Mouse (Mus musculus) liver, embryonic 15.5 days (tissue): ENCODE results near the gene Csf2rb. TPM values are rescaled to one million over a fixed set of nuclear protein-coding genes. Genes with fewer than 3 reads are reported as not detected.

ENCODE experiments used
- ATAC-seq: fragments of 200-750 bp; cut with Nextera tagmentation; 2 replicates; pipeline ENCODE4 v1.8.0; 2017; ENCODE audit warnings: moderate number of reproducible peaks, mild to moderate bottlenecking, moderate library complexity; ENCODE audit not compliant: insufficient read depth
- H3K27ac ChIP-seq: fragments of 300-500 bp; sonication (generic); replicated peaks from 2 replicates; pipeline ENCODE4 v1.5.1; 2015; ENCODE audit warnings: mild to moderate bottlenecking, inconsistent platforms
- H3K27me3 ChIP-seq: fragments of 300-500 bp; sonication (generic); 2 replicates; pipeline ENCODE4 v1.6.1; 2015; ENCODE audit warnings: mild to moderate bottlenecking, inconsistent platforms
- H3K36me3 ChIP-seq: fragments of 300-500 bp; sonication (generic); replicated peaks from 2 replicates; pipeline ENCODE4 v1.6.1; 2015; ENCODE audit warnings: moderate library complexity, mild to moderate bottlenecking, inconsistent platforms
- H3K4me1 ChIP-seq: fragments of 300-500 bp; sonication (generic); replicated peaks from 2 replicates; pipeline ENCODE4 v1.6.1; 2015; ENCODE audit warnings: inconsistent platforms
- H3K4me2 ChIP-seq: fragments of 300-500 bp; sonication (generic); 2 replicates; pipeline ENCODE4 v1.6.1; 2015; ENCODE audit warnings: moderate library complexity, mild to moderate bottlenecking, inconsistent platforms
- H3K4me3 ChIP-seq: fragments of 300-500 bp; sonication (generic); replicated peaks from 2 replicates; pipeline ENCODE4 v1.5.1; 2015; ENCODE audit warnings: mild to moderate bottlenecking, inconsistent platforms
- H3K9ac ChIP-seq: fragments of 300-500 bp; sonication (generic); 2 replicates; pipeline ENCODE4 v1.6.1; 2015; ENCODE audit warnings: moderate library complexity, mild to moderate bottlenecking, inconsistent platforms
- H3K9me3 ChIP-seq: fragments of 300-500 bp; sonication (generic); replicated peaks from 2 replicates; pipeline ENCODE4 v1.6.1; 2016; ENCODE audit warnings: inconsistent platforms
- WGBS: fragments of 180-500 bp; shearing (Covaris S2); methylation state at CpG from one replicate; pipeline ENCODE4 v1.1.7; 2015; ENCODE audit warnings: mixed read lengths; ENCODE audit not compliant: insufficient replicate concordance; 5-methylcytosine and 5-hydroxymethylcytosine counted together
- polyA plus RNA-seq: library from polyadenylated mRNA; unstranded; fragments of >200 nt; fragmentation: Nextera tagmentation; extraction: Ambion mirVana; gene quantifications from 2 replicates; pipeline ENCODE4 v1.2.1, GENCODE M21; 2015

Gene Csf2rb
- polyA plus RNA-seq, 1 experiment from 2014 or later = 7.2 TPM

DNA sequence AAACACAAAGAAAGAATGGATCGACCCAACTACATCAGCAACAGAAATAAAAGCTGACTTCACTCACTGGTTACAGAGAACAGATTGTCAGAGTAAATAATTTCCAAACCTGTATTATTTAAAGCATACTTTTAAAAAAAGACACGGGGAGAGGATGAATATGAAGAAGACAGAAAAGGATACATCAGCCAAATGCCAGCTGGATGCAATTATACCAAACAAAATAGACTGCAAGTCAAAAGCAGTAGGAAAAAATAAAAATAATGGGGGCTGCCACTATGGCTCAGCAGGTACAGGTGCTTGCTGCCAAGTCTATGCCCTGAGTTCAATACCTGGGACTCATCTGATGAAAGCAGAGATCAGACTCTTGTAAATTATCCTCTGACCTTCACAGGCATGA, 54.7 kb downstream of the Csf2rb start:
- Histone ChIP-seq H3K36me3 (no peaks in the 10 kb centered on the region), H3K27me3 (no peaks in the 10 kb centered on the region), H3K9me3 (no peaks in the 10 kb centered on the region), H3K9ac (no peak overlapping the region), H3K27ac (no peak overlapping the region), H3K4me1 (peaks cover 10% of the 10 kb centered on the region), H3K4me3 (no peak overlapping the region), H3K4me2 (no peak overlapping the region)
- ATAC-seq = no peak
- 51% methylated on average over 2 of the region's 2 CpGs for WGBS

DNA sequence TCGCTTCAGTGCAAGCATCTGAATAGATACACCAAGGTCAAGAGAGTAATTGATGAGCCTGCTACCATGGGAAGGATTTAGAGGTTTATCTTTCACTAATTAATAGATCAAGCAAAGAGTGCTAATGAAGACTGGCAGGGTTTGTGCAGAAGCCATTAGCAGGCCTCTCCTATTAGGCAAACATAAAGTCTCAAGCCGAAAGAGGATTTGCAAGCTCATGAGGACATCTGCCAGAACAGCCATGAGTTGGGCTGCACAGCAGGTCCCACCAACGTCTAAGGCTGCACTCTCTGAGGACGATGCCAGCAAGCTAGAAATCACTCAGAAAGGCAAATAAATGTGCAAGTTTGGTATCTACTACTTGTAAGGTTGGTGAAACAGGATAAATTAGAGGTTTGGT, 55.2 kb downstream of the Csf2rb start:
- Histone ChIP-seq H3K27me3 (no peaks in the 10 kb centered on the region), H3K4me3 (no peak overlapping the region), H3K9ac (no peak overlapping the region), H3K4me2 (no peak overlapping the region), H3K27ac (no peak overlapping the region), H3K4me1 (peaks cover 12% of the 10 kb centered on the region), H3K36me3 (no peaks in the 10 kb centered on the region), H3K9me3 (no peaks in the 10 kb centered on the region)
- no peak for ATAC-seq
- WGBS = 54% methylated on average over 4 of the region's 4 CpGs

DNA sequence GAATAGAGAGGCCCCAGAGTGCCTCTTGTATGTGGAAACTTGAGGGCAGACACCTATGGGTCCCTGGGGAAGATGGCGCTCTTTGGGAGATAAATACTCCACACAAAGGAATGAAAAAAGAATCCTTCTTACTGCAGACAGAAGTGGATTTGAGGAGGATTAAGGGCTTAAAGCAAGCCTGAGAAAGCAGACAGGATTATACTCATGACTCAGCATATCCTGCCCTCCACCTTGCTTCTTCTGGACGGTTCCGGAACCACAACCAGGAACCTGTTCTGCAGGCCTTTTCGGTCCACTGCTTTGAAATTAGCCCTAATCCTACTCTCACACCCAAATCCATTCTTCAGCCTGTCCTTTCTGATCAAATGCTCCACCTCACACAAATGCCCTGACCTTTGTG, 56.6 kb downstream of the Csf2rb start:
- H3K27ac ChIP-seq = no peak overlapping the region
- no peak for ATAC-seq
- 71% methylated on average over 4 of the region's 4 CpGs for WGBS

DNA sequence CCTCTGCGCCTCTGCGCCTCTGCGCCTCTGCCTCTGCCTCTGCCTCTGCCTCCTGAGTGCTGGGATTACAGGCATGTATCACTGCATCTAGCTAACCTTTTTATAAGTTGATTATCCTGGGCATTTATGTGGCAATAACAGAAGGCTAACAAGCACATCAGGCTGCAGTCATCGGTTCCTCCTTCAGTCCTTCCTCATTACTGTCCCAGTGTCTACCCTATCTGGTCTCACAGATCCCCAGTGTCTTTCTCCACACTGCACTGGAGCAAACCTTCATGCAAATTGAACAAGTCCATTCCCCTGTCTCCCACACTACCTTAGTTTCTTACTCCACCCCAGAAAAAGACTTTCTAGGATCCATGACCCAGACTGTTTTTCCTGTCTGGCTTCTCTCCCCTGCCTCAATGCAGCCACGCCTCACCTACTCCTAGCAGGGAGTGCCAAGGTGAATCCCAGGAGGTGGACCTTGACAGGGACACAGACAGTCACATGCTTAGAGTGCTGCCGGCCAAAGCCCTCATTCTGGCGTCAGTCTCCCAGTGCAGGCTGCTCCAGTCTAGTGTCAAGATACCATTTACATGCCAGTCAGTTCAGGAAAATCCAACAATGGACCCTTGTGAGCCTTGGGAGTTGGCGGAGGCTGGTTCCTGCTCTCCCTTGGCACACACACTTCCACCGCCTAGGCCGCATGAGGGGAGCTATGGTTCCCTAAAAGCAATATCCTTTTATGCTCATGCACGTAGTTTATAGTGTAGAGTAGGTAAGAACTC, 58.1 kb downstream of the Csf2rb start:
- H3K4me3 ChIP-seq = no peak overlapping the region
- no peaks in the 10 kb centered on the region for H3K36me3 ChIP-seq
- no peak overlapping the region for H3K27ac ChIP-seq
- 67% methylated on average over 11 of the region's 11 CpGs for whole genome bisulfite sequencing
- H3K9ac ChIP-seq = no peak overlapping the region
- H3K27me3 ChIP-seq = peaks cover 10% of the 10 kb centered on the region; the same call in 1 of the 2 replicates
- H3K9me3 ChIP-seq = no peaks in the 10 kb centered on the region
- peaks cover 12% of the 10 kb centered on the region for H3K4me1 ChIP-seq
- ATAC-seq = no peak
- no peak overlapping the region for H3K4me2 ChIP-seq

More for the DNA sequence above, 56.6 kb downstream of the Csf2rb start:
- H3K9me3 ChIP-seq = no peaks in the 10 kb centered on the region
- no peak overlapping the region for H3K9ac ChIP-seq
- H3K27me3 ChIP-seq = peaks cover 10% of the 10 kb centered on the region; the same call in 1 of the 2 replicates
- peaks cover 12% of the 10 kb centered on the region for H3K4me1 ChIP-seq
- no peaks in the 10 kb centered on the region for H3K36me3 ChIP-seq
- no peak overlapping the region for H3K4me2 ChIP-seq
- no peak overlapping the region for H3K4me3 ChIP-seq

DNA sequence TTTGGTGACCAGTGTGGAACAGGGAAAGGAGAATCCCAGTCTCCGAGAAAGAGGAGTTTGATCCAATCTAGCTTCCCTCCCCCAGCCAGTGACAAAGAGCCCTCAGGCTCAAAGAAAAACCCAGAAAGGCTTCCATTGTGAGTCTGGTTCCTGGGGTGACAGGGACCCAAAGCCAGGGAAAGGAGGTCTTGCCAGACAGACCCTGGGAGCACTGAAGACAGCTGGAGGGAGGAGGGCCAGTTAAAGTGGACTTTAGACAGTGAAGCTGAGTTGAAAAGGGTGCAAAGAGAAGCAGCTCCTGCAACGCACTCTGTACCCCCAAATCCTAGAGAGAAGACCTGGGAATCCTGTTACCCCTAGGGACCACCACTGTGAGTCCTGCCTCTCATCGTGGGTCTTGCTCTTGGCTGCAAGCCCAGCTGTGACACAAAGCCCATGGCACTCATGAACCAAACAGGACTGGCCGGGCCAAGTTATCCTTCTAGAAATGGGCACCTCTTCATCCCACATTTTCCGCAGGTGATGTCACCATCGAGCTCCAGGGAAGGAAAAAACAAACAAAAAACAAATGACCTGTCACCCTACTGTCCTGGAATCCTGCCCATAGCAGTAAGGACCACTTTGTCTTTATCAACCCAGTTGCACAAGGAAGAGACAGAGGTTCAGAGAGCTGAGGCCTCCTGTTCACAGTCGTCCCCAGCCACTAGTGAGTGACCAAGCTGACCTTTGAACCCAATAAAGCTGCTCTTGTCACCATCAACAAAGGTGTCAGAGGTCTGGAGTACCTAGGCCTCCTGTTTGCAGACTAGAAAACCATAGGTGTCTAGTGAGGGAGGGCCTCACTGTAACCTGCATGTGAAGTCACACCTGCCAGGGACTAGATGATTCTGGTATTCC, 58.9 kb downstream of the Csf2rb start:
- ATAC-seq = peak; percentile 45
- Histone ChIP-seq H3K9me3 (no peaks in the 10 kb centered on the region), H3K36me3 (no peaks in the 10 kb centered on the region), H3K4me1 (peaks cover 12% of the 10 kb centered on the region), H3K27ac (no peak overlapping the region), H3K4me3 (no peak overlapping the region), H3K9ac (no peak overlapping the region), H3K4me2 (no peak overlapping the region), H3K27me3 (peaks cover 10% of the 10 kb centered on the region; the same call in 1 of the 2 replicates)
- WGBS = 57% methylated on average over 7 of the region's 7 CpGs

DNA sequence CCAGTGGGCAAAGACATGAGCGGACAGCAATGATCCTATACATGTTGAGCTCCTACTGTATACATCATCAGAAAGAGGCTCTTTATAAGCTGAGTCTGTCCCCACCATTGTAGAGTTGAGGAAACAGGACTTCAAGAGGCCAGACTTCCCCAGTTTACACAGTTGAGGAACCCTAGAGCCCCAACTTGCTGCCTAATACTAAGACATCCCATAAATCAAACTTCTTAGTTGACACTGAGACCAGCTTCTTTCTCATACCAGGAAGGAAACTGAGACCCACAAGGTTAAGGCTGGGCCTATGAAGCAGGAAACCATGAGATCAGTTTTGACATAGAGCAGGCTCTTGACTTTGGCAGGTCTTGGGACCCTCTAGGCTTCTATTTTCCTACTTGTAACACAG, 60.0 kb downstream of the Csf2rb start:
- Histone ChIP-seq H3K4me1 (peaks cover 12% of the 10 kb centered on the region), H3K36me3 (no peaks in the 10 kb centered on the region), H3K4me2 (no peak overlapping the region), H3K27me3 (peaks cover 10% of the 10 kb centered on the region; the same call in 1 of the 2 replicates), H3K27ac (no peak overlapping the region), H3K9ac (no peak overlapping the region), H3K4me3 (no peak overlapping the region), H3K9me3 (no peaks in the 10 kb centered on the region)
- ATAC-seq = no peak
- 58% methylated on average over 1 of the region's 1 CpGs for WGBS

DNA sequence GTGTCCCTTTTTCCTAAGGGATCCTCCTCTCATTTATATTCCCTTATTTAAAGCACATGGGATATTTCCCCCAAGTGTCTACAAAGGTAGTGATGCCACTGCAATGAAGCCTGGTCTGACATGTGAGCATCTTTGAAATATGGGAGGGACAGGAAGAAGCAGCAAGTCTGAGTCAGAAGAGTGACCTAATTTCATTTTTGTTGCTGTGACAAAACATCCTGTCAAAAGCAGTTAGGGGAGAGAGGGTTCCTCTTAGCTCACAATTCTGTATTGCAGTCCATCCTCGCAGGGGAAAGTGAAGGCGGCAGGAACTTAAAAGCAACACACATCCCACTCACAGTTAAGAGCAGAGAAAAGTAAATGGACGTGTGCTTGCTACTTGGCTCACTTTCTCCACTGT, 65.3 kb downstream of the Csf2rb start:
- Histone ChIP-seq H3K36me3 (no peaks in the 10 kb centered on the region), H3K4me2 (no peak overlapping the region), H3K27me3 (peaks cover 21% of the 10 kb centered on the region), H3K9me3 (no peaks in the 10 kb centered on the region), H3K4me1 (no peaks in the 10 kb centered on the region), H3K4me3 (no peak overlapping the region), H3K9ac (no peak overlapping the region), H3K27ac (no peak overlapping the region)
- WGBS = 45% methylated on average over 3 of the region's 3 CpGs
- ATAC-seq = no peak

DNA sequence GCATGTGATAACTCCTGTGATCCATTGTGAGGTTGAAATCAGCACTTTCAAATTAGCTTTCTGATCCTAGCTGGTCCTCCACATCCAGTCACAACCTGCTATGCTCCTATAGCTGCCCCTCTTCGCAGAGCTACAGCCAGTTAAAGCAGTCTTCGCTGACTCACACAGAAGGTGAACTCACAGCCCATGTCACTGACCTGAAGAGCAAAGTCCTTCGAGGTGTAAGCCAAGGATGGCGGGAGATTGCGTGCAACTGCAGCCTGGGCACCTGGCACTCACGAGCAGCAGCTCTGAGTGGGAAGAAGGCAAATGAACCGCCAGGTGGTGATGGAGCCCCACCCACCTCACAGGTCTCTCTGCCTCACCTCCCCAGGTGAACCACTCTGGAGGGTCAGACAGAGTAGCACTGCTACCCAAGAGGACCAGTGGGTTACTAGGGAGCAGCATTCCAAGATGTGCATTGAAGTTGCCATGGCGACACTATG, 70.0 kb downstream of the Csf2rb start, which contains the start of gene Tex33:
TSS of gene Tex33 (minus strand) at position 435 of the 485 bp plus-strand sequence.
- Histone ChIP-seq H3K4me1 (peaks cover under 1% of the 10 kb centered on the region; the same call in 1 of the 2 replicates), H3K27me3 (peaks cover 17% of the 10 kb centered on the region), H3K4me2 (no peak within 1 kb of the TSS), H3K27ac (no peak within 1 kb of the TSS), H3K36me3 (peaks cover 11% of the 10 kb centered on the region; the same call in 1 of the 2 replicates), H3K9ac (no peak within 1 kb of the TSS), H3K4me3 (no peak within 1 kb of the TSS), H3K9me3 (no peaks in the 10 kb centered on the region)
- no peak for ATAC-seq
- WGBS = 81% methylated on average over 8 of the region's 8 CpGs

DNA sequence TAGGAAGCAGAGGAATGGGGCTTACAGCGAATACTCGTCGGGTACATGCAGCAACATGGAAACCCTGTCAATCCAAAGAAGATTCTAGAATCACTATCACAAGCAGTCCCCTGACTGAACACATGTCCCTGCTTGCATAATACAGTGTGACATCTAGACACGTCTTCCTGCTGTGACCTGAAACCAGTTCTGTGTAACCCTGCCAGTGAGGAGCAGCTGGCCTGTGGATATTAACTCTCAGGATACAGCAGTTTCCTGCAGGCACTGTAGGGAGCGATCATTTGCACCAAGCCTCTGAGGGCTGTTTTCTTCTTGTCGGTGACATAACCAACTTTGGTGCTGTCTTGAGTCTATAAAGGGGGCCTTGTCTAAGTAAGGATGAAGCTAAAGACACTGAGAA, 75.8 kb downstream of the Csf2rb start:
- Histone ChIP-seq H3K36me3 (peaks cover 11% of the 10 kb centered on the region; the same call in 1 of the 2 replicates), H3K9ac (no peak overlapping the region), H3K27ac (peak overlapping the region; percentile 99), H3K9me3 (no peaks in the 10 kb centered on the region), H3K4me3 (no peak overlapping the region), H3K27me3 (0 out of 2 replicates have a peak, but pooled peaks cover 2% of the 10 kb centered on the region), H3K4me2 (0 out of 2 replicates have a peak overlapping the region, but pooled peaks have one; percentile 96), H3K4me1 (peaks cover 54% of the 10 kb centered on the region)
- no peak for ATAC-seq
- WGBS = 51% methylated on average over 6 of the region's 6 CpGs

DNA sequence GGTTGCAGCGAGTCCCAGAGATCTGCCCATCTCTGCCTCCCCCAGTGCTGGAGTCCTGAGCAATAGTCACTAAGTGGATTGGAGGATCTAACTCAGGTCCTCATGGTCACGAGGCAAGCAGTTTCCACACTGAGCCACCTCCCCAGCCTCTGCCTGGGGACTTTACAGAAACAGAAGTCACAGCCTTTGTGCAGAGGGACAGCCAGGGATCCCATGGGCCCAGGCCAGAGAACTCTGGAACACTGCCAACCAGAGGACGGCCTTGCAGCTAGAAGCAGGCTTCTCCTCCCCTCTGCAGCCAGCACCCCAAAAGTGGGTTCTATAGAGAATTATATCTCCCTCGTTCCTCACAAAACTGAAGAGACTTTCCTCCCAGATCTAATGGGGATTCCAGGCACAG, 76.4 kb downstream of the Csf2rb start:
- no peak overlapping the region for H3K9ac ChIP-seq
- 58% methylated on average over 4 of the region's 4 CpGs for WGBS
- H3K36me3 ChIP-seq = peaks cover 11% of the 10 kb centered on the region; the same call in 1 of the 2 replicates

DNA sequence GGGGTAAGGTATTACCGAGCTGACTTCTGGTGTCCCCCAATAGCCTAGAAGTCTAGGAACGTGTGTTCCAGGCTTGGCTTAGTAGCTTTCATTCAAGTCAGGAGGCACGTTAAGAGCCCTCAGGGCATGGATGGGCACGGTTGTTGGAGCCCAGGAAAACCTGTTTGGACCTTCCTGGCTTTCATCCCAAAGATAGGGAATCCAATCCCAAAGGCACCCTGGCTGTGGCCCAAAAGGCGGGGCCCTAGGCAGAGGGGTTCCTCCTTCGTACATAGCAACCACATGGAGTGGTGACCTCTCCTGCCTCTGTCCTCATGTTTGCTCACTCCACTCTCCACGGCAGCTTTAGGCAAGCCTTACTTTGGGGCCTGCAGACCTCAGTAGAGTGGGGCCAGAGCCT, 76.9 kb downstream of the Csf2rb start:
- no peak for ATAC-seq
- H3K9ac ChIP-seq = no peak overlapping the region
- WGBS = 72% methylated on average over 7 of the region's 7 CpGs
- H3K4me1 ChIP-seq = peaks cover 58% of the 10 kb centered on the region
- peak overlapping the region; percentile 99 for H3K27ac ChIP-seq
- H3K4me3 ChIP-seq = 0 out of 2 replicates have a peak overlapping the region, but pooled peaks have one; percentile 10
- H3K27me3 ChIP-seq = no peaks in the 10 kb centered on the region
- peak overlapping the region; percentile 96 for H3K4me2 ChIP-seq
- no peaks in the 10 kb centered on the region for H3K9me3 ChIP-seq
- H3K36me3 ChIP-seq = peaks cover 11% of the 10 kb centered on the region; the same call in 1 of the 2 replicates

More for the DNA sequence above, 76.4 kb downstream of the Csf2rb start:
- Histone ChIP-seq H3K4me1 (peaks cover 54% of the 10 kb centered on the region), H3K27ac (peak overlapping the region; percentile 99), H3K4me2 (peak overlapping the region; percentile 96), H3K27me3 (no peaks in the 10 kb centered on the region), H3K4me3 (0 out of 2 replicates have a peak overlapping the region, but pooled peaks have one; percentile 10), H3K9me3 (no peaks in the 10 kb centered on the region)
- ATAC-seq = no peak
